Mouse (Mus musculus): Measurements from ENCODE around the gene Gas6.

GRCm38 (mm10) chr8:13481089-13481554 is 13.2 kb downstream of the Gas6 start:
- TF ChIP-seq CTCF (IDR thresholded peaks at IDR 0.05; ENCODE audit: low read depth, low read length), result no peak
- TF ChIP-seq GATA1 (IDR thresholded peaks at IDR 0.05; ENCODE audit: borderline replicate concordance, low read length), result no peak
- TF ChIP-seq TAL1 (conservative IDR thresholded peaks at IDR 0.05; ENCODE audit: low read depth, low read length), result no peak
- TF ChIP-seq POLR2AphosphoS5 (IDR thresholded peaks at IDR 0.05; ENCODE audit: insufficient replicate concordance, low read depth, low read length), result no peak

Data from G1E (cell line).